Mouse (Mus musculus) frontal cortex, adult 2 months (tissue): ENCODE measurements around the gene Ankub1. TPM values are rescaled to one million over a fixed set of nuclear protein-coding genes. Genes with fewer than 3 reads are reported as not detected.
A peak's percentile ranks its signal among the peaks of the same experiment; 100 is the strongest.

Experiments
- DNase-seq, 2 experiments: peaks; one replicate each; pipeline ENCODE4 v3.0.0; 2022; ENCODE audit warnings: low spot score in 1 of 2; ENCODE audit errors: extremely low spot score in 1 of 2
- polyA plus RNA-seq: library from polyadenylated mRNA; depleted of rRNA; stranded (reverse); fragments of >200 nt; gene quantifications from 2 replicates; pipeline ENCODE4 v1.2.3, GENCODE M21; 2012; rRNA removed

Ankub1 gene
- polyA plus RNA-seq, 1 experiment = 1.2 TPM

DNA sequence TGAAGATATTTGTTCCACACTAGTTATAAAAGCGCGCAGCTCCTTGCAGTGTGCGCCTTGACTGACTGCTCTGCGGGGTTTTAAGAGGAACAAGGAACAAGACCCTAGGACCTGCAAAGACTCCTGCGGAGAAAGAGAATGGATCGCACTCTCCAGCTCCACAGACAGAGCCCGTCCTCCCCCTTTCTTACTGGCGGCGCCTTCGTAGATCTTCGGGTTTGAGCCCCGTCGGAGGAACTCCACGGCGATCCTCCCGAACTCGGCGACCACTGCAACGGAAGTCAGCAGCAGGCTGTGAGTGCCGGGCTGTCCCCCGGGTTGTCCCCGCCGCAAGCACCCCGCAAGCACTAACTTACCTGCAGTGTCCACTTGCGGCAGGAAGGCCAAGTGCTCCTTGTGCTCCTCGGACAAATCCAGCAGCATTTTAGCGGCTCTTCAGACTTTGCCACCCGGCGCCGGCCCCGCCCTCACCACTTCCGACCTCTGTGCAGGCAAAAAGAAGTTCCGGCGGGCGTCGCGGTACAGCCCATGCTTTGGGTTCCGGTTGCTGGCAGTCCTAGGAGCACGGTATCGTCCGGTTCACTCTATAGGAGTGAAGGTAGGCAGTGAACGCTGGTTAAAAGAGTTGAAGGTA lies 41.3 kb downstream of the Ankub1 start, which contains the start of gene Commd2:
Gene Commd2 (minus strand): TSS at position 485 of the 634 bp plus-strand sequence.
- peak; percentile 64 to 93 for DNase-seq

DNA sequence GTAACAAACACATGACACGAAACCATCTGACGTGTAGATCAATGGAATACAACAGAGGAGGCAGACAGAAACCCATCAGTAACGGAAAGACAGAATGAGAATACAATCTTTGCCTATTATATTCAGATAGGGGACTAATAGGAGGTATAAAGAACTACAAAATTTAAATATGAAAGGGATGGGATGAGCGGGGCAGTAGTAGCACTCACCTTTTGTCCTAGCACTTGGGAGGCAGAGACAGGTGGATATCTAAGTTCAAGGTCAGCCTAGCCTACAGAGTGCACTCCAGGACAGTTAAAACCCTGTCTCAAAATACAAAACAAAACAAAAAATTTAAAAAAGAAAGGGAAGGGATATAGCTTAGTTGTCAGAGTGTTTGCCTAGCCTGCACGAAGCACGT lies 49.4 kb downstream of the Ankub1 start:
- DNase-seq = no peak

DNA sequence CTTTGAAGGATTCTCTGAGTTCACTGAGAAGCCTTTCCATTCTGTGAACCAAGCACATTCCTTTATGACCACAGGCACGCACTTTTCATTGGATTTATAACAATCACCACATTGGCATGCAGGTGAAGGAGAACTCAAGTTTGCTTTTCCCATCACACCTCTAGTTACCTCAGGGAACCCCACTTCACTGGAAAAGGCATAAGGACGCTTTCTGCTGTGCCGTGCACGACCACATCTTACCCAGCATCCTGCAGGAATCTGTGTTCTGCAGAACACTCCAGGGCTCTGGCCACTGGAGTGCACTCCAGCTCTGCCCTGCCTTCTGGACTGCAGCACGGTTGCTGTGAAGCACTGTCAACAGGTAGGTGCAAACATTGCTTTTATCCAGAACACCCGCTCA lies 55.0 kb downstream of the Ankub1 start:
- DNase-seq = no peak

DNA sequence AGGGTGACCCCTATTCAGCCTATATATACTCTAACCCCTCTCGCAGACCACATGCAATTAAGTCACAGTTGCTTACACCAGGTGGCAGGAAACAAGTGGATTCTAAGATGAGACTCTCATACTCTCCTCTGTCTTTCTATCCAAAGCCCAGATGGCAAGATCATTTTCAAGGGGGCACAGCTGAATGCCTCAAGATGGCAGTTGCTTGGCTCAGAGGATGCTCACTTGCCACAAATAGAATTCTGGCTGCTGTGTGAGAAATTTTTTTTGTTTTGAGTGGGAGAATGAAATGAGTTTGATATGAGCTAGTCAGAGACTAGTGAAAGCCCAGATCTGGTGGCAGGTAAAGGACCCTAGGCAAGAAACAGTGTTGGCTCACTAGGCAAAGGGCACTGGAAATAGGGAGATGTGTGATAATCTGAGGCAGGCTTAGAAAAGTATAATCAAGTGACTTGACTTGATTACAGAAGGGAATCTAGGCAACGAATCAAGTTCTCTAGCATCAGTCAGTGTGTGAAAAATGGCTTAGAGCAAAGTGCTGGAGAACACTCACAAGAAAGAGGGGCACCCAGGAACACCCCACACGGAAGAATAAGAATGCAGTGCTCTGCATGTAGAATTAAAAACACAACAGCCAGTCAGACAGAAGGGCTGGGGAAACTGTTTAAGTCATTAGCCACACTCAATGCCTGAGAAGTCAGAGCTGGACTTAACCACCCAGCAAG lies 57.7 kb downstream of the Ankub1 start:
- peak; percentile 37 to 38 for DNase-seq

DNA sequence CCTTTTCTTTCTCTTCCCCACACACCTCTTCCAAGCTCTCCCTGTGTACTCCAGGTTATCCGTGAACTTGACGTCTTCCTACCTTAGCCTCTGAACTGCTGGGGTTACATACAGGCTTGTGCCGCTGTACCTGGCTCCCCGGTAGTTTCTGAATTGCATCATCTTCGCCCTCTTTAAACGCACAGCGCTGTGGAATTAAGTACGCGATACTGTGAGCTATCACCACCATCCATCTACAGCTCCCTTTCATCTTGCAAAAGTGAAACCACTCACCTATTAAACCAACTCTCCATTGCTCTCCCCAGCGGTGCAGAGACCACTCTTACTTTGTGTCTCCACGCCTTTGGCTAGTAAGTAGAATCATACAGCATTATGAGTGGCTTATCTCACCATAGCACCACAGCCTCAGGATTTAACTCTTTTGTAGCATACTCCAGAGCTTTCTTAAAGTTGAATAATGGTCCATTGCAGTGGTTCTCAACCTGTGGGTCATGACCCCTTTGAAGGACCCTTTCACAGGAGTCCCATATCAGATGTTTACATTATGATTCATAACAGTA lies 65.6 kb downstream of the Ankub1 start:
- no peak for DNase-seq

DNA sequence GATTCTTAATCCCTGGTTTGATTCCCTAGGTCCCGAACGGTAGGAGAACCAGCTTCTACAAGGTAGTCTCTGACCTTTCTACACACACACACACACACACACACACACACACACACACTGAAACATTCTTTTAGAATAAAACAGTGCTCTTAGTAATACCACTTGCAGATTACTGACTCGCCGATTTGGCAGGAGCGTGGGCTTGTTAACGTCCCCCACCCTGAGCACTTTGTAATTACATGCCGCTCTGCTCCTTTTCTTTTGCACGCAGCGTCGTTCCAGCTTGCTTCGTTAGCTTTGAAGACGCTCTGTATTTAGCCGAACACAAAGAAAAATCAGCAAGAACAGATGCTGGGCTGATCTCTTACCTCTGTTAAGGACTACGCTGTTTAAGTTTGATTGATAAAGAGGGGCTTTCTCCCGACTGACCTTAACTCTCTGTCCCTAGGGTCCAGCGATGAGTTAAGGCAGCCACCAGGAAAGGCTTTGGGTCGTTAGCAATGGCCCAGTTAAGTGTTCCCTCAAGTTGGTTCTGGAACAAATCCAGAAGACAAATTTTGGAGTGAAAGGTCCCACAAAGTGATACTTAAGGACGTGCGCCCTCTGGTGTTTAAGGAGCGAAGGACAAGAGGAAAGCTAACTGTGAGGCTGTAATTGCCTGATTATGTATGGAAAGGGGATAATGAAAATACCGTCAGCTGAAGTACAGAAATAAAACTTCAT lies 67.2 kb downstream of the Ankub1 start:
- peak; percentile 16 to 90 for DNase-seq

DNA sequence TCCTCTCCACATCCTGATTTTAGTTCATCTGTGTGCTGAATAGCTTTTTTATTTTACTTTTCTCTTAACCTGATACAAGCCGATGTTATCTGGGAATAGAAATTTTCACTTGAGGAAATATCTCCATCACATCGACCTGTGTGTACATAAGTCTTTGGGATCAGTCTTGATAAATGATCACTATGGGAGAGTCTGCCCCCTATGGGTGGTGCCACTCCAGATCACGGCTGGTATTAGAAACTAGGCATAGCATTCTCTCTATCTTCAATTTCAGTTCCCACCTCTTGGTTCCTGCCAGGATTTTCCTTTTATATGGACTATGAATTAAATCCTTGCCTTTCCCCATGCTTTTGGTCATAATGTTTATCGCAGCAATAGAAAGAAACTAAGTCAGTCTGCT lies 72.9 kb downstream of the Ankub1 start:
- DNase-seq = peak in 1 of 2 experiments; percentile 14

DNA sequence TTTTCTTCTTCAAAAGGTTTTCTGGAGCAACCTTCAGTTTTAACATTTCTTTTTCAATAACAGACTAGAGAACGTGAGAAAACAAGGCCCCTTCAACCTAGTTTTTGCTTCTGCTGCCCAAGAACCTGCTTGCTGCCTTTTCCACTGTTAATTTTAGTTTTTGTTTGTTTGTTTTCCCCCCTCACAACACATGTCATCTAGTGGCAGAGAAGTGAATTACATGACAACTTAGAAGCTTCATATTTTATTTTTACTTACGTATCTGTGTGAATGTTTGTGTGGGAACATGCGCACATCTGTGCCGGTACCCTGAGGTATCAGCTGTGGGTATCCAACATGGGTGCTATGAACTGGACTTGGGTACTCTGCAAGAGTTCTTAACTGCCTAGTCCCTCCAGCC lies 76.9 kb downstream of the Ankub1 start:
- DNase-seq = no peak

DNA sequence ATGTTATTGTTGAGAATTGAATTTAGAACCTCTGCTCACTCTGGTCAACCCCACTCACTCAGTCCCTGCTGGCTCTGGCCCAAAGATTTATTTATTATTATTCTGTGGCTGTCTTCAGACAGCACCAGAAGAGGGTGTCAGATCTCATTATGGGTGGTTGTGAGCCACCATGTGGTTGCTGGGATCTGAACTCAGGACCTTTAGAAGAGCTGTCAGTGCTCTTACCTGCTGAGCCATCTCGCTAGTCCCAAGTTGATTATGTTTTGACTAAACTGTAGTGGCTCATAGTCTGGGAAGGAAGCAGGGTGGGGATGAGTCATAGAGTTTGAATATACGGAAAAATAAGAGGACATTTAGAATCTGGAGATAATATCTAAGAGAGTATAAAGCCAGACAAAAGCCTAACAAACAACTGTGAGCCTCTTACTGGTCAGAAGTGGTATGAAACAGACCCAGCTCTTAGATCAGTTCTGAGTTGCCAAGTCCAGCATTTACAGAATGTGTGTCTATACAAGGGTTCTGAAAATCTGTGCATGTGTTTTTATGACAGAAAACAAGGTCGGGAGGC lies 80.1 kb downstream of the Ankub1 start:
- DNase-seq = no peak

DNA sequence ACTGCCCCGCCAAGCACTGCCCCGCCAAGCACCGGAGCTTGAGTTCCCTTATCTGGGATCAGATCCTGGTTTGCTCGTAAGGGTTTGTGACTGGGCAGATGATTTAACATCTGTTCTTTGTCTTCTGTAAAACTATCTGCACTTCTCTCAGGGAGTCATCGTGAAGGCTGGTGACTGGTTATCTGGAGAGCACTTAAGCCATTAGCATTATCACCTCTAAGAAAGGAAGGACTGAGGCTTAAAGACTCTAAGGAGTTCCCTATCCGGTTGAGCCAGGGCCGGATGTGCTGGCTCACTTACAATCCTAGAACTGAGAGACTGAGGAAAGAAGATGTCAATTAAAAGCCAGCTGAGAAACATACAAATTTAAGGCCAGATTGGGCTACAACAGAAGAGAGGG lies 80.8 kb downstream of the Ankub1 start:
- no peak for DNase-seq

Other genes with a start within 250 kb of the Ankub1 start
- gene Wwtr1, start 116.9 kb downstream of the Ankub1 start, polyA plus RNA-seq = 13.3 and 14.7 TPM in 2 replicates
- gene Commd2, start 41.1 kb downstream of the Ankub1 start, polyA plus RNA-seq = 26.1 and 26.5 TPM in 2 replicates
- gene Rnf13, start 43.3 kb upstream of the Ankub1 start, polyA plus RNA-seq = 80.0 and 84.7 TPM in 2 replicates
- gene Pfn2, start 155.3 kb upstream of the Ankub1 start, polyA plus RNA-seq = 540 and 560 TPM in 2 replicates